In genomic region chr1:119077933-119078332, GRCm38 (mm10) we compare ENCODE assay signal across 33 mouse cellular contexts. TPM values are rescaled to one million over a fixed set of nuclear protein-coding genes. Genes with fewer than 3 reads are reported as not detected.
DNase-seq lines count a peak whose midpoint lies in the region; ATAC-seq and TF ChIP-seq lines count a peak whose summit lies in the region.
"Had no signal": no experiment of that assay in that cellular context is flagged by ENCODE, and none has a peak within 500 bp of the region (broad histone marks: within the 10 kb centered on the region; RNA-seq: fewer than 3 reads in every experiment).

No protein-coding gene starts in this region.

- peaks cover 9% of the 10 kb centered on the region; the same call in 1 of the 2 replicates for H3K4me1 ChIP-seq in kidney, embryonic 15.5 days
- H3K4me1 ChIP-seq in kidney, adult 2 months (ENCODE audit: control insufficient read depth, insufficient read depth, low read length), result no peaks in the 10 kb centered on the region
- H3K4me1 ChIP-seq in E14TG2a.4 (replicated peaks; ENCODE audit: low read depth, low read length), result peaks cover 81% of the 10 kb centered on the region
- no peaks in the 10 kb centered on the region for H3K4me1 ChIP-seq in embryonic facial prominence, embryonic 12.5 days
- H3K4me1 ChIP-seq: forebrain, embryonic 12.5 days; liver, embryonic 12.5 days; midbrain, embryonic 13.5 days had no signal

- H3K4me3 ChIP-seq in kidney, embryonic 15.5 days (replicated peaks), result no peak overlapping the region
- no peak overlapping the region for H3K4me3 ChIP-seq in kidney, adult 2 months (ENCODE audit: insufficient read depth, low read depth, low read length)
- H3K4me3 ChIP-seq in E14TG2a.4 (replicated peaks; ENCODE audit: low read length), result peak overlapping the region; percentile 74
- H3K4me3 ChIP-seq in embryonic facial prominence, embryonic 12.5 days, result no peak overlapping the region
- H3K4me3 ChIP-seq: forebrain, embryonic 12.5 days; limb, embryonic 12.5 days; liver, embryonic 12.5 days; midbrain, embryonic 13.5 days had no signal

- DNase-seq in cerebellum, postnatal 10 days, result peak; percentile 36 to 41
- no peak for DNase-seq in cerebellum, adult 8-10 months
- DNase-seq in kidney, adult 2 months, result no peak
- DNase-seq in heart, adult 8-10 months (ENCODE audit: low spot score), result no peak
- no peak for DNase-seq in thymus, postnatal 10 days (ENCODE audit: low spot score in 2 of 2)
- DNase-seq: adrenal gland, adult 2 months; adrenal gland, postnatal 36 days; cerebellum, adult 18-20 months; cerebellum, postnatal 36 days; gastrocnemius, postnatal 25 days; heart, adult 11 months; heart, postnatal 36 days; kidney, postnatal 4 days; layer of hippocampus, postnatal 36 days; liver, postnatal 0 days; lung, postnatal 10 days; retina, postnatal 1 day; right cerebral cortex, postnatal 14 days; thymus, postnatal 25 days had no signal

- 0 out of 2 replicates have a peak, but pooled peaks have one; percentile 34 for ATAC-seq in kidney, embryonic 15.5 days (replicated peaks; ENCODE audit: low FRiP score)
- ATAC-seq in embryonic facial prominence, embryonic 12.5 days (ENCODE audit: insufficient number of reproducible peaks, insufficient read depth, low FRiP score, low TSS enrichment), result 0 out of 2 replicates have a peak, but pooled peaks have one; percentile 31
- ATAC-seq: activated CD4-positive, CD25-positive, alpha-beta regulatory T cell, adult 4 months; intestine, postnatal 0 days; liver, embryonic 12.5 days; liver, postnatal 0 days had no signal

- no peak for TF ChIP-seq POLR2A in kidney, adult 2 months (IDR thresholded peaks at IDR 0.05; ENCODE audit: low read depth, low read length)

- TF ChIP-seq CTCF in kidney, adult 2 months (conservative IDR thresholded peaks at IDR 0.05; ENCODE audit: insufficient read depth, insufficient read length, low read depth, low read length), result no peak
- no peak for TF ChIP-seq CTCF in E14TG2a.4 (conservative IDR thresholded peaks at IDR 0.05; ENCODE audit: low read length)

- H3K4me2 ChIP-seq in kidney, embryonic 15.5 days, result no peak overlapping the region
- H3K4me2 ChIP-seq in embryonic facial prominence, embryonic 12.5 days (replicated peaks), result no peak overlapping the region
- H3K4me2 ChIP-seq: forebrain, embryonic 12.5 days; hindbrain, embryonic 14.5 days; liver, embryonic 12.5 days; midbrain, embryonic 13.5 days had no signal

- H3K36me3 ChIP-seq in kidney, embryonic 15.5 days, result no peaks in the 10 kb centered on the region
- no peaks in the 10 kb centered on the region for H3K36me3 ChIP-seq in kidney, adult 2 months (ENCODE audit: control insufficient read depth, insufficient read depth, low read length)
- H3K36me3 ChIP-seq in E14TG2a.4 (ENCODE audit: insufficient read depth, low read length), result peaks cover 4% of the 10 kb centered on the region; the same call in 1 of the 2 replicates
- H3K36me3 ChIP-seq in embryonic facial prominence, embryonic 12.5 days, result no peaks in the 10 kb centered on the region
- H3K36me3 ChIP-seq: forebrain, embryonic 12.5 days; limb, embryonic 12.5 days; liver, embryonic 12.5 days; midbrain, embryonic 13.5 days had no signal

- WGBS in kidney, embryonic 15.5 days, result 89% methylated on average over 7 of the region's 7 CpGs
- WGBS in kidney, adult 2 months, result 88% methylated on average over 7 of the region's 7 CpGs
- 83% methylated on average over 7 of the region's 7 CpGs for WGBS in embryonic facial prominence, embryonic 12.5 days

- H3K27ac ChIP-seq in kidney, embryonic 15.5 days, result no peak overlapping the region
- no peak overlapping the region for H3K27ac ChIP-seq in kidney, adult 2 months (ENCODE audit: insufficient read depth, low read depth, low read length)
- no peak overlapping the region for H3K27ac ChIP-seq in embryonic facial prominence, embryonic 12.5 days
- H3K27ac ChIP-seq: forebrain, embryonic 12.5 days; hindbrain, embryonic 14.5 days; kidney, postnatal 0 days; limb, embryonic 12.5 days; liver, embryonic 12.5 days; macrophage; midbrain, embryonic 13.5 days had no signal

- H3K9ac ChIP-seq in kidney, embryonic 15.5 days, result no peak overlapping the region
- no peak overlapping the region for H3K9ac ChIP-seq in embryonic facial prominence, embryonic 12.5 days
- H3K9ac ChIP-seq: forebrain, embryonic 12.5 days; hindbrain, embryonic 14.5 days; limb, embryonic 12.5 days; liver, embryonic 12.5 days; liver, postnatal 0 days; midbrain, embryonic 13.5 days had no signal

- no peaks in the 10 kb centered on the region for H3K9me3 ChIP-seq in kidney, embryonic 15.5 days (replicated peaks)
- no peaks in the 10 kb centered on the region for H3K9me3 ChIP-seq in E14TG2a.4 (ENCODE audit: low read length)
- no peaks in the 10 kb centered on the region for H3K9me3 ChIP-seq in embryonic facial prominence, embryonic 12.5 days
- H3K9me3 ChIP-seq: forebrain, embryonic 12.5 days; limb, embryonic 12.5 days; liver, embryonic 12.5 days; midbrain, embryonic 13.5 days had no signal

- peaks cover 35% of the 10 kb centered on the region for H3K27me3 ChIP-seq in kidney, embryonic 15.5 days
- no peaks in the 10 kb centered on the region for H3K27me3 ChIP-seq in kidney, adult 2 months (replicated peaks; ENCODE audit: control insufficient read depth, insufficient read depth, low read length)
- H3K27me3 ChIP-seq in E14TG2a.4 (ENCODE audit: insufficient read depth, low read length), result no peaks in the 10 kb centered on the region
- H3K27me3 ChIP-seq in embryonic facial prominence, embryonic 12.5 days, result peaks cover 4% of the 10 kb centered on the region
- H3K27me3 ChIP-seq: CH12.LX had no signal

RNA-seq across cellular contexts. Expression of gene Gli2, which starts 24.5 kb away (rescaled TPM):
- polyA plus RNA-seq in kidney, embryonic 15.5 days (2015; fragmentation: Nextera tagmentation; extraction: Ambion mirVana), result 4.8 and 6.5 TPM in 2 replicates
- 0.44 and 0.52 TPM in 2 replicates for polyA plus RNA-seq in kidney, adult 2 months (2012; rRNA removed)
- 14.8 and 15.4 TPM in 2 replicates for polyA plus RNA-seq in embryonic facial prominence, embryonic 12.5 days (2016; fragmentation: Nextera tagmentation; extraction: Ambion mirVana)
- total RNA-seq in heart, adult 8-10 months (2022), result 1 to 10 TPM in 2 of 4 experiments, under 1 TPM in 2; 0.80 to 1.5 (median 0.99) TPM
- total RNA-seq: CH12.LX; megakaryocyte-erythroid progenitor cell, adult 5-6 weeks had no signal
- polyA plus RNA-seq: activated CD4-positive, CD25-positive, alpha-beta regulatory T cell, adult 4 months; macrophage had no signal

Comparison
In these comparisons a context has a peak if more than half of its experiments do, and no peak if none do; other contexts are left out.
1. DNase-seq: peak in cerebellum, postnatal 10 days (2 of 2); none in cerebellum, adult 8-10 months (single experiment), kidney, adult 2 months (single experiment), heart, adult 8-10 months (single experiment) and thymus, postnatal 10 days (0 of 2).